Mouse (Mus musculus) left cerebral cortex, postnatal 25 days (tissue): Measurements from ENCODE around the gene Vwa8. TPM values are rescaled to one million over a fixed set of nuclear protein-coding genes. Genes with fewer than 3 reads are reported as not detected.
A peak's percentile ranks its signal among the peaks of the same experiment; 100 is the strongest.

Experiments used
- DNase-seq, 2 experiments: peaks; one replicate each; pipeline ENCODE4 v3.0.0; 2022; ENCODE audit warnings: low spot score in 2 of 2, mixed read lengths in 1 of 2
- intact Hi-C: fragments of 180-260 bp; cut with DNase I; formaldehyde crosslinking; loops from one replicate; pipeline ENCODE4 v1.15.1; 2025
- total RNA-seq, 2 experiments: library from RNA; stranded (reverse); gene quantifications; 2 replicates each; pipeline ENCODE4 v1.2.3; 2021

Vwa8 gene
- total RNA-seq, 2 experiments from 2014 or later: 24.5 to 29.2 TPM

DNA sequence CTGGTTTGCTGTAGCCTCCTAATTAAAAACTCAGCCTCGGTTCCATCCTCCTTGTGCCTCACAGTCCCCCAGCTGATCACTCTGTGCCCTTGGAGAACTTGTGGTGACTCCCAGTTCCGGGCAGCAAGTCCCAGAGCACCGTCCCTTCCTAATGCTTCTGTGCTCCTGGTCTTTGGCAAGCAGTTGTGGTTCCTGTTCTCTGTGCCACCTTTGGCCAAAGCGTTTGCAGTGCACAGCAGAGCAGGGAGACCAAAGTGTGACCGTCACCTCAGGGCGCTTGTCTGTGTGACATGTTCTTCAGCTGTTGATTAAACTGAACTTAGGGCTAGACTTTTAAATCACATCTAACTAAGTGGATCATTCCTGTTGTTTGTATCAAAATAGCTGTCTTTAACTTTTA is 199.1 kb downstream of the Vwa8 start:
- no peak for DNase-seq
- intact Hi-C loops: no loop called here

DNA sequence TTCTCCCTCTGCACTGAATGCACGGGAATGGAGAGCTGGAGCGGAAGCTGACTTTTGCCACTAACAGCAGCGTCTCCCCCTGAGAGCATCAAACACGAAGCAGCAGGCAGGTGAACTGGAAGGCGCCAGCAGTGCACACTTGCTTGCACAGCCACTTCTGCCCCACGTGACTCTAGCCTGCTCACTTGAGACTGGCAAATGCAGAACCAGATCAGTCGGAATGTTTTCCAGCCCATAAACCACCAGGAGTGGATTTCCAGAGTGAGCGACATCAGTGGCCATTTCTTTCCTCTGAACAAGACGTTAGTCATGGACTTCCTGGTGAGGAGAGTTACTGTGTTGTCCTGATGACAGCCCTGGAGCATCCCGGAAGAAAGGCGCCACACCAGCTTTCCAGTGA is 200.7 kb downstream of the Vwa8 start:
- intact Hi-C loops: no loop called here
- DNase-seq: no peak

DNA sequence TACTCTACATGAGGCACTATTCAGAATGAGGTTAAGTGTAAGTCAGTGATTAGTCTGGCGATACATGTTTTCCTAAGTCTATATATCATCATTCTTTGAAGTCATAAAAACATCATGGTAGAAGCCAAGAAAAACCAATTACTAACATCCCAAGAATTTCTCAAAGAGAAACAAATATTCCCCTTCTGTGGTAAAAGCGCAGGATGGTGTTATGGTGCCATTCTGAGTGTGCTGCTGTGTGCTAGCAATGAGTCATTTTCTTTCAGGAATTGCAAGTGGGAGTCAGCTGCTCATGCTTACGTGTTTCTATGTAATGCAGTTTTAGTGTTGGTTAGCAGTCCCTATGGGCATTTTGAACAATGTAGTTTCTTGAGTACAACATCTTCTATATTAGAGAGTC is 216.8 kb downstream of the Vwa8 start:
- DNase-seq: peak; percentile 21 to 82

DNA sequence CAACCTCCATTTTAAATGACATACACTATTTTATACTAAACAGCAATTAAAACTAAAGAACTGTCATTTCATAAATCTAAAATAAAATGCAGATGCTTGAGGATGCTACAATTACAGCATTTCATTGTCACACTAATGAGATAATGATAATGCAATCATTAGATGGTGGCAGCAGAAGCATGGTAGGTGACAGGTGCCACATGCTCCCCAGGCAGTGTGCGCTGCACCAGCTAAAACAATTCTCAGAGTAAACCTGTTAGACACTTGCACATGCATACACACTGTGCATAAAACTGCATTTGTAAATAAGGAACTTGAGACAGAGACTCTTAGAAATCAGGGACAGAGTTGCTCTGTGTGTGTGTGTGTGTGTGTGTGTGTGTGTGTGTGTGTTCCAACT is 220.7 kb downstream of the Vwa8 start:
- intact Hi-C loops: no loop called here

More for the DNA sequence above, 216.8 kb downstream of the Vwa8 start:
- intact Hi-C loops: no loop called here

DNA sequence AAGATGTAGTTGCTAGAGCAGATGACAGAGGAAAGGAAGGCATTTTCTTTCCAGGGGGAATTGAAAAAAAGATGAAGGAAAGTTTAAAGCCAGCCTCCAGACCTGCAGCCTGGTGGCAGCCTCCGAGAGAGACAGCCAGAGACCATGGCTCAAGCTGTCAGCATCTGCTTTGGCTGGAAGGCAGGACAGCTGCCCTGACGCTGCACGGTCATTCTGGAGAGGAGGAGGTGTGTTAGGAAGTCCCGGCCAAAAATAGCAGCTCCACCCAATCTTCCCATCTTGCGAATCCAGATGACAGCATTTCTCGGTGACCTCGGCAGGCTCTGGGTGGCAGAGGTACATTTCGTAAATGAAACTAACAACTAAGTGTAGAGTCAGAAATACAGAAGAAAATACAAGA is 225.9 kb downstream of the Vwa8 start:
- DNase-seq: no peak
- intact Hi-C loops: no loop called here

More for the DNA sequence above, 220.7 kb downstream of the Vwa8 start:
- no peak for DNase-seq

DNA sequence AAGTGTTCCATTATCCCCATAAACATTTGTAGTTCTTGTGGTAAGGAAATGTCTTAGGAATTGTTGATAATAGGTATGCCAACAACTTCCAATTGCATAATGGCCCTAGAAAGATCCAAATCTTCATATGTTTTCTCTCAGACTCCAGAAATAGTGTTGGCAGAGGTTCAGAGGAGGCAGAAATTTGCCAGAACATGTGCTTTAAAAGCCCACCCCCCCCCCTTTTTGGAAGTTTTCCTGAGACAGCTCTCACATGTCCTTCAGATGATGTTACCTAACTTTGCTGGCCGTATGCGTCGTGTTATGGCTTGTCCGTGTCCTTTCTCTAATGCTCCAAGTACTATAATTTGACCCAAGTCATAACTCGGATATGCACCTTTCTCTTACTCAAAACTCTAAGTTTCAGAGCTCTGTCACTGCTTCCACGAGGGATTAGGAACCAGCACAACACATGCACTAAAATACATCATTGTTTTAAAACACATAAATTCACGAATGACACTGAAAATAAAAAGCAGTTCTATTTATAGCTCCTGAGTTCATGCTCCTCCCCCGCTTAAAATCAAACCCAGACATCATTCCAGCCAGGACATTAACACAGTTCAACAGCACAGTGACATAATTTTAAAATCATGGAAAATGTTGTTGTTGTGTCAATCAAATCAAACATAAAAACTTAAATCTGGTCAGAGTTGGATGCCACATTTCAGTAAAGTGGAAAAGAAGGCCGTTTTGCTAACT is 227.9 kb downstream of the Vwa8 start:
- intact Hi-C loops: no loop called here
- DNase-seq: no peak

DNA sequence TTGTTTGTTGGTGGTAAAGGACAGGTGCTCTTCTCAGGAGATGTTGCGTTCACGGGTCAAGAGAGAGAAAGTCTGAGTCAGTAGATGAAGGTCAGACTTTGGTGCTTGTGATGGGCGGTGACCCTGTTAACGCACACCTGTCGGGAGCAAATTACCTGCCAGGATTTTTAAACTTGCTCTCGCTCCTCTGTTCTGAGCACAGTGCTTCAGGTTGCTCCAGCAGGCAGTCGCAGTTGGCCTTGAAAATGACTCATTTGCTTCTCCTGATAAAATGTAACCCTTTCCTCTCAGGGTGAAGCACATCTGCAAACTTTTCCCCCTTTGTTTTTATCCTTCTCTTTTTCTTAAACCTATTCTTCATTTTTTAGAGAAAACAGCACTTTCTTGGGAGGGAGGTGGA is 234.7 kb downstream of the Vwa8 start:
- no peak for DNase-seq
- intact Hi-C loops: no loop called here

DNA sequence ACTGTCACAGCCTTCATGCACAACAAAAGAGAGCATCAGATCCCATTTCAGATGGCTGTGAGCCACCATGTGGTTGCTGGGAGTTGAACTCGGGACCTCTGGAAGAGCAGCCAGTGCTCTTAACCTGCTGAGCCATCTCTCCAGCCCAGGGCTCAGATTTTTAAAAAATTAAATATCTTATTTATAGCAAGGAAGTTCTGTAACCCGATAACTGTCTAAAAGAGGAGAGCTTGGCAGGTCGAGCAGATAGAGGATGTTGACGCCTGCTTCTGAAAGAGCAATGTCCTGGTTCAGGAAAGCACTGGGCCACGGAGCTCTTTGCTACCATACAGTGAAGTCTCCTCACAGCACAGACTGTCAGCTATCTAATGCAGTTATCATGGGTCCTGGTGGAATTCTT is 237.2 kb downstream of the Vwa8 start:
- no peak for DNase-seq
- intact Hi-C loops: no loop called here

DNA sequence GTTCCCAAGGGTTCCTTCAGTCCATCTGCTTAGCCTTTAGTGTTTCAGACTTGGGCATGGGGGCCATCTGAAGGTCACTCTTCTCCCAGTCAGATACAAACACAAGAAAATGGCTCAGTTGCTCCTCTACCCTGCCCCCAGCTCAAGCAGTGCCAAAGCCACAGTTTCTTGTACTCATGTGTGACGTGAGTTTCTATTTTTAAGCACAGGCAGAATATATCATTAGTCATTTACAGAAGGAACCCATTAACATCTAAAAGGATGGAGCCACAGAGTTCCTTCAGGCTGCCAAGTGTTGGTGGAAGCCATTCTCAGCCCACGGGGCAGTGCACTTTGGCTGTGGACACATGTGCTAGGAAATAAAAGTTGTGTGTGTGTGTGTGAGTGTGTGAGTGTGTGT is 240.6 kb downstream of the Vwa8 start:
- intact Hi-C loops: no loop called here
- DNase-seq: peak in 1 of 2 experiments; percentile 43

DNA sequence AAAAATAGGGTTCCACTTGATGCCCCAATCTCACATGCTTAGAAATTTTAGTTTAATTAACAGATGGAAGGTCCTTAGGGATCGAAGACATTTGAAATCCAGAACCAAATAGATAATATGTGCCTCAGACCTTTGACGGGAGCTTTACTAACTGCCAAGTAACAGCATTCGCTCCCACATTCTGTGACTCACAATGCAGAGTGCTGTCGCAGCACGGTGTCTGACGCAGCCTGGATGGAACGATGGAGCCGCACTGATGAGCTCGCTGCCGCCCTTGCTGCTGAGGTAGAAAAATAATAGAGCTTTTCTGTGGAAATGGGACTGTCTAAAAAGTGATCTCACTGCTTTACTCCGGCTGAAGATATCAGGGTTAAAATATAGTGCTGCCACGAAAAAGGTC is 248.3 kb downstream of the Vwa8 start:
- intact Hi-C loops: no loop called here
- DNase-seq: peak; percentile 23 to 64

DNA sequence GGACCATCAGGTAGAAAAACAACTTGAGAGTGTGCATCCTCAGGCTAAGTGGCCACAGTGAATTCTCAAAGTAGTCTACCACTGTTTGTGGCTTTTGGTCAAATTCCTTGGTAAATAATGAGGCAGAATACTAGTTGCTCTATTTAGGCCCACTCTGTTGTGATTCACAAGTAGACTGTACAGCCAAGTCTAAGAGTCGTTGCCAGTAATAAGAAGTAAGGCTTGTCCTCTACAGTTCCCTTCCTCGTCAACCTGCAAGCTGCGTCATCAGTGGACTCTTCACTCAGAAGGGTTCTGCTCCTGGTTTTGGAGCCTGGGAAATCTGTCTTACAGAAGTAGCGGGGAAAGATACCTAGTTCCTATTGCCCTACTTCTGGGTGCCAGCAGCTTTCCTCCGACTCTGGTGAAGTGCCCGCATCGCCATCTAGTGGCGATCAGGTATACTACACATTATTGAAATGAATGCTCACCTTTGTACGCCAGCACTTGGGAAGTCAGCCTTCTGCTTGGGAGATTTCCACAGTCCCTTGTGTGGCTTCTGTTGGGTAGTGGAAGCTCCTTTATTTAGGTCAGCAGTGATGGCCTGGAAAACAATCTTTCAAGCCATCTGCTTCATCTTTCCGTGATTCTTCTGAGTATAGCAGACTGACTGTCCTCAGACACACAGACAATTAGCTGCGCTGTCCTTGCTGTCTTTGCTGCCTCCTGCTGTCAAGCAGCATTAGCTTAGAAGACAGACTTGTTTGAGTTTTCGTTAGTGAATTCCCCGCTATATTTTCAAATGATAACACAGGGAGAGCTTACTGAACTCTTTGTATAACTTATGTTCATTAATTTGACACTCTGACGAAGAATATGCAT is 258.0 kb downstream of the Vwa8 start:
- peak; percentile 91 for DNase-seq
- intact Hi-C loops: loop anchor here (1.0 to 5.0 kb wide), 4 partner anchors 256 to 495 kb away; no protein-coding TSS in a partner anchor

DNA sequence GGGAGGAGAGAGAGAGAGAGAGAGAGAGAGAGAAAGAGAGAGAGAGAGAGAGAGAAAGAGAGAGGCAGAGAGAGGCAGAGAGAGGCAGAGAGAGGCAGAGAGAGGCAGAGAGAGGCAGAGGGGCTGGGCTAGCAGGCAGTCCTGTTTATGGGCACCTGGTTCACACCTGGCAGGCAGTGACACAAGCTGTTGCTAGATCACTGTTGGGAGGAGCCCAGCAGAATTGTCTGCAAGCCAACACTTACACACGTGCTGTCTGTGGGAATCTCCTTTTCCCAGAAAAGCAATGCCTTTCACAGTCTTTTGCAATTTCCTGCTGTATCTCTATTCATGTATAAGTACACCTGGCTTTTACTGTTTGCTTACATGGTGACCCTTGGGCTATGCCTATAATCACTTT is 260.5 kb downstream of the Vwa8 start:
- DNase-seq: no peak
- intact Hi-C loops: loop anchor here (5.0 kb wide), 1 partner anchor 497 kb away; no protein-coding TSS in a partner anchor

DNA sequence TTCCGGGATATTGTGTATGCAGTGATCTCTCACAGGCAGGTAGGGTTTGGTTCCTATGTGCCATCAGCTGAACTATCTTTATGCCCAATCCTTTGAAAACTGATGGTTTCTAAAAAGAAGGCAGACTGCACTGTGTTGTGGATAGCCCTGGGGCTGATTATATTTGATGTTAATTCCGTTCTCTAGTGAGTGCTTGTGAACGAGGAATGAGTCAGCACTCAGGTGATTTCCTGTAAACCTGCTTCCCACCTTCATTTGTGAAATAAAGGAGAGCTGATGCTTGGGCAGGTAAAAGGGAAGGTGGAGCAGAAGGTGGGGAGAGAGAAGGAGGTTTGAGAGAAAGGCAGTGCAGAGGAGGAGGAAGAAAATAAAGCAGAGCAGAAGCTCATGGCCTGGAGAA is 261.2 kb downstream of the Vwa8 start:
- no peak for DNase-seq
- intact Hi-C loops: no loop called here

DNA sequence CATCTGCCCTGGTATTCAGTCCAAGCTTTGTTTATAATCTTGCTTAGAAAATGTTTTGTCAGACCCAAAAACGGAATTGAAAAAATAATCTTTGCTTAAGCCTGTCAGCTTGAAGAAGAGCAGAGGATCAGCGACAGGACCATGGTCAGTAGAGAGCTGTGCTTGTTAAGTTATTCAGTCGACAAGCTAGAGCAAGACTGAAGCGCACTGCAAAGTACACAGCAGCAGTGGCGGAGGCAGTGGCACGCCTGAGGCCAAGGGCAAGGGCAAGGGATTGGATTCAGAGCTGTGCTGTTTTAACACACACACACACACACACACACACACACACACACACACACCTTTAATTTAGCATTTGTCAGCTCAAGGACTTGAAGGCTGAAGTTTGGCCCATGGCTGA is 263.2 kb downstream of the Vwa8 start:
- DNase-seq: no peak
- intact Hi-C loops: no loop called here

DNA sequence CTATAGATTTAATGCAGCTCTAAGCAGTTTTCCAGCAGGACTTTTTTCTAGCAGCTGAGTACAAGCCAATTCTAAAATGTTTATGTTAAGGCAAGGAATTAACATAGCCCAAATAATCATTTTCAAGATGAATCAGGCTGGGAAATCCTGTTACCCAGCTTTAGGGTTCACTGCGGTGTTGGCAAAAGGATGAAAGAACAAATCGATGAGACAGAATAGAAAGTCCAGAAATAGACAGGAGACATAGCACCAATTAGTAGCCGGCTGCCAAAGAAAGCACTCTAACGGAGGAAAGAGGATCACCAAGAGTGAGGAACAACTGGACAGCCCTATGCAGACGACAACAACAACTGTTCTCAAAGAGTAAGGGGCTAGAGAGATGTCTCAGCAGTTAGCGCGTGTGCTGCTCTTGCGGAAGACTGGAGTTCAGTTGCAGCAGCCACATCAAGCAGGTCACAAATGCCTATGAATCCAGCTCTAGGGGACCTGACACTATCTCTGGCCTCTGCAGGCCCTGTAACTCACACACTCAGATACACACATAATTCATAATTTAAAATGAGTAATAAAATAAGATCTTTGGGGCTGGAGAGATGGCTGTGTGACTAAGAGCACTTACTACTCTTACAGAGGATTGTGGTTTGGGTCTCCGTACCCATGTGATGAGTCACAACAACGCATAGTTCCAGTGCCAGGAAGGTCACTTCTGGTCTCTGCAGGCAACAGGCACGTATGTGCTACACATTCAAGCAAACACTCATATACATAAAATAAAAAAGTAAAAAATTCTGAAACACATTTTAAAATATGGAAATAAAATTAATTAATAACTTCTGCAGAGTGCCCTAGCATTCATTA is 265.9 kb downstream of the Vwa8 start:
- intact Hi-C loops: no loop called here
- DNase-seq: no peak

DNA sequence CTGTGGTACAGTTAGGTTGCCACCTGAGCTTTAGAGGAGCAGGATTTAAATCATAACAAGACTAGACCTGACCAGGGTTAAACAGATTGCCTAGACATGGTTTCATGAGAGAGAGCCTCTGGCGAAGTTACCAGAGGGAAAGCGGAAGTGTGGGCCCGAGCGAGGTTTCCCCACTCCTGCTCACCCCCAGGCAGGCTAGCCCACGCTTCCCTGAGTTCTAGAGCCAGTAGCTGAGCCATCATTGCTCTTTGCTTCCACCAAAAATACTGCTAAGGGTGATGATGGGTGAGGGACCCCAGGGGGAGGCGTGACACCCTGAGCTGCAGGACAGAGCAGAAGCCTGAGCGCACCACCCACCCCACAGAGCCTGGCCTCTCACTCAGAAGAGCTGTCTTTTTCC is 269.6 kb downstream of the Vwa8 start:
- DNase-seq: no peak
- intact Hi-C loops: no loop called here

DNA sequence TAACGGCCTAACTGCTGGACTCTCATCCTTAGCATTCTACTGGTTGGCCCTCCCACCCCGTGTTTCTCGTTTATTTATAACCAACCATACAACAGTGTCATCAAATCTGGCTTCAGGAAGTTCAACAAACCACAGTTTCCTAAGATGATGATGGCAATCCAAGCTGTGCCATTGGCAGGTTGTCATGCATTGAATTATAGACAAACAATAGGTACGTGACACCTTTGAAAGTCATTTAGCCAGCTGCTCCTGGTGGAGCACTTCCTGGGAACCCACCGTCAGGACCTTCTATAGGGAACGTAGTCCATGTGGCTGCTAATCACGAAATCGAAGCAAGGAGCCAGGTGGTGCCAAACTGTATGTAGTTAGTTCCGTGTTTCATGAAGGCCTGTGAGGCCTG is 270.5 kb downstream of the Vwa8 start:
- intact Hi-C loops: no loop called here
- no peak for DNase-seq

DNA sequence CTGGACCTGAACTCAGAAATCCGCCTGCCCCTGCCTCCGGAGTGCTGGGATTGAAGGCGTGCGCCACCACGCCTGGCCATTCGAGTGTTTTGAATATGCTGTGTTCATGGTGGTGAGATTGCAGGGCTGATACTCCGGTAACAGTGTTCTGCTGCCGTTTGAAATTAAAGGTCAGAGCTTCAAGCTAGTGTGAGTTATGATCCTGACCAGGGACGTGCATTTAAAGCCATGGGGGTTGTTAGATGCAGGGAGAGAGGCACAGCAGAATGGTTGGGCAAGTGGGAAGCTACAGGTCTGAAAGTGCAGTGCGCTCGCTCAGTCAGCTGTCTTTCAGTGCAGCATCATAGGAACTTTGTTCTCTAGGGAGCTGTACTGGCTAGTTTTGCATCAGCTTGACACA is 271.8 kb downstream of the Vwa8 start:
- no peak for DNase-seq
- intact Hi-C loops: loop anchor here (5.0 kb wide), 2 partner anchors 182 to 267 kb away; partner anchors contain the start of gene Rgcc

DNA sequence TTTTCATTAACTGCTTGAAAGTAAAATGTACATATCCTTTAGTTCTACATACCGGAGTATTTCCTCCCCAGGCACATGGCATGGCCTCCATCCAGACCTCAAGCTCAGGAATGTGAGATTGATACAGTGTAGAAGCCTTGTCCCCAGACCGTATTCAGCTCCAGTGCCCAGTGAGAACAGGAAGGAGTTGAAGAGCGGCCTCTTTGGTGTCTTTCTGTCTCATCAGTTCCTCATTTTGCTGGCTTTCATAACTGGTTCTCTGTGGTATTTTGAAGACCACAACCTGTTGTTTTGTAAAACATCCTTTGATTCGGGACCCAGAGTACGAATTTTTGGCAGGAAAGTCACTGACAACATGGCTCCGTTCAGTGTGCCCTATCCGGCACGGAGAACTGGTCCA is 274.6 kb downstream of the Vwa8 start:
- intact Hi-C loops: loop anchor here (5.0 kb wide), 2 partner anchors 179 to 264 kb away; partner anchors contain the start of gene Rgcc
- DNase-seq: no peak

DNA sequence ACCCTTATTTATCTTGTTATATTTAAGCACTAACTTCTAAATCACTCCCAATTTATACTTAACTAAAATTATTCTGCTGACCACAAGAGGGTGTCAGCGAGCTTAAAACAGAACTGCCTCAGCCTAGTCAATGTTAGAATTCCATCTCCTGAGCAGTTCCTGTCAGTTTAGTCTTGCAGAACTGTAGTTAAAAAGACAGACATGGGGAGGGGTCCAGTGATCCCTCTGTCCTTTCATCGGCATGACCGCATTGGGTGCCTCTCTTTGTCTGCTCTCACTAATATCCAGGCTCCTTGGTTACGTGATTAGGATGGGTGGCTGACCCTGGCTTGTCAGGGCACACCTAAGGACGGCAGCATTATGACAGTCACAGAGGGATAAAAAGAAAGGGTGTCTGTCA is 275.8 kb downstream of the Vwa8 start:
- peak; percentile 61 to 67 for DNase-seq
- intact Hi-C loops: loop anchor here (2.0 to 5.0 kb wide), 4 partner anchors 178 to 348 kb away; partner anchors contain the start of gene Rgcc
